Mouse (Mus musculus): ENCODE data around the gene Thra.

GRCm38 (mm10) chr11:98766346-98766745, 25.9 kb downstream of the Thra start:
- TF ChIP-seq CTCF (IDR thresholded peaks at IDR 0.05; ENCODE audit: low read depth): no peak
- no peak for TF ChIP-seq EP300 (IDR thresholded peaks at IDR 0.05; ENCODE audit: low read depth)
